Mouse (Mus musculus) spleen, adult 2 months (tissue): ENCODE measurements around the gene Slc22a1.

ENCODE experiments used
- CTCF ChIP-seq: fragments of 200-500 bp; IDR thresholded peaks from 2 replicates; pipeline ENCODE4 v1.5.1; 2011; ENCODE audit warnings: mild to moderate bottlenecking, inconsistent platforms; ENCODE audit not compliant: insufficient read depth, insufficient read length, insufficient replicate concordance; ENCODE audit errors: extremely low read depth
- POLR2A ChIP-seq: fragments of 200-500 bp; IDR thresholded peaks from 2 replicates; pipeline ENCODE4 v1.6.1; 2011; ENCODE audit warnings: low read depth, low read length, inconsistent platforms

GRCm38 (mm10) chr17:12615429-12615828, 60.2 kb downstream of the Slc22a1 start:
- TF ChIP-seq CTCF (no peak), POLR2A (no peak)
